Mouse (Mus musculus) layer of hippocampus, postnatal 36 days (tissue): ENCODE measurements around the gene Tlr3. TPM values are rescaled to one million over a fixed set of nuclear protein-coding genes. Genes with fewer than 3 reads are reported as not detected.

ENCODE experiments used
- total RNA-seq, 2 experiments: library from RNA; stranded (reverse); gene quantifications; 2 replicates each; pipeline ENCODE4 v1.2.3; 2021

Tlr3 gene
- total RNA-seq, 2 experiments from 2014 or later: 7.5 to 8.3 TPM

Other genes starting within 250 kb of the Tlr3 start
- gene F11, start 149.0 kb downstream of the Tlr3 start, total RNA-seq: not detected
- not detected for gene Klkb1, start 116.2 kb downstream of the Tlr3 start, total RNA-seq
- gene Gm45753, start 102.6 kb downstream of the Tlr3 start, total RNA-seq: not detected
- 1 to 10 TPM; 6.6 to 6.8 TPM for gene Cyp4v3, start 77.9 kb downstream of the Tlr3 start, total RNA-seq
- 10 to 100 TPM; 12.0 to 12.9 TPM for gene Fam149a, start 28.8 kb downstream of the Tlr3 start, total RNA-seq
- 100 to 1,000 TPM; 176 to 197 TPM for gene Sorbs2, start 96.7 kb upstream of the Tlr3 start, total RNA-seq